Mouse (Mus musculus) spleen, embryonic (tissue): ENCODE measurements at regions not wholly inside any gene's neighbourhood (a gene's known extent, or its start where the extent isn't known, plus 50 kb on each side); places are given as distances from the start of the nearest gene placed in this dataset.

ENCODE experiments used
- CTCF ChIA-PET: fragments of 350-600 bp; sonication (Branson Sonifier 250); formaldehyde crosslinking; loops from one replicate; lab custom pipeline; 2022; lab: Charles Lee

- CTCF ChIA-PET, result no interaction called here
Measured at GRCm38 (mm10) chr11:57432299-57432698, 86.1 kb downstream of the Fam114a2 start.

- CTCF ChIA-PET, result no interaction called here
Measured at GRCm38 (mm10) chr11:57431886-57432285, 86.5 kb downstream of the Fam114a2 start.

GRCm38 (mm10) chr11:57426046-57426805, 92.2 kb downstream of the Fam114a2 start:
- CTCF ChIA-PET, result interaction anchor here (1.7 kb wide), 1 partner anchor 41 kb away, joined by 6 read pairs; no protein-coding TSS in a partner anchor

DNA sequence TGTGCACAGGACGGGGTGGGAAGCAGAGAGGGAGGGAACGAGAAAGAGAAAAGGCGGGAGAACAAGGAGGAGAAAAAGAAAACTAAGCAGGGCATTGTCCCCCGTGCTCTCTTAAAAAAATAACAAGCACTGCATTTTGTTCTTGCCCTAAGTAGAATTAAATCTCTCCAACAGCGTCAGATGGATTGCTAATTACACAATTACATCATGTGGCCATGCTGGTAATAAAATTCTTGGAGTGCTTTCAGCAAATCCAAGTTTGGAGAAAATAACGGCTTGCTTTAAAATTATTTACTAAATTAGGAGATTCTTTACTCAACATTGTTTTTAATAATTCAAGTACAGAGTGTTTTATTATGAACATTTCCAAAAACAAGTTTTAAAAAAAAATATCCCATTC, 99.0 kb downstream of the Fam114a2 start:
- CTCF ChIA-PET, result no interaction called here

- CTCF ChIA-PET, result no interaction called here
Measured at GRCm38 (mm10) chr11:57416011-57416410, 102.4 kb downstream of the Fam114a2 start.

GRCm38 (mm10) chr11:57415167-57415566, 103.2 kb downstream of the Fam114a2 start:
- CTCF ChIA-PET, result no interaction called here

DNA sequence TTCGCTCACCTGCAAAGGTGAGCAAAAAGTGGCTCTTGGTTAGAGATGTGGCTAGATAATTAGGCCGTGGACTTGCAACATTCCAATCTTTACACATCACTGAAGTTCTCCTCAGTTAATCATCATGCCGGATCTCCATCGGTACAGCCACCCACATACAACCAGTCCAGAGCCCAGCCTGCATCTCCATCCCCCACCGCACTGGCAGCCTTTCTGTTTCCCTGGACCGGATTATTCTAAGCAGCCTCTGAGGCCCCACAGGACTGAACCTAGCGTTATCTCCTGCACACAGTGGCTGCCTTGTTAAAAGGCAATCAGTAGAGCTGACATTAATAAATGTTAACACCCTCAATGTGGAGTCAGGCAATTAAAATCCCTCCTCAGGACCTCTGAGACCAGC, 103.7 kb downstream of the Fam114a2 start:
- CTCF ChIA-PET, result no interaction called here

GRCm38 (mm10) chr11:57413271-57413670, 105.1 kb downstream of the Fam114a2 start:
- CTCF ChIA-PET, result no interaction called here

DNA sequence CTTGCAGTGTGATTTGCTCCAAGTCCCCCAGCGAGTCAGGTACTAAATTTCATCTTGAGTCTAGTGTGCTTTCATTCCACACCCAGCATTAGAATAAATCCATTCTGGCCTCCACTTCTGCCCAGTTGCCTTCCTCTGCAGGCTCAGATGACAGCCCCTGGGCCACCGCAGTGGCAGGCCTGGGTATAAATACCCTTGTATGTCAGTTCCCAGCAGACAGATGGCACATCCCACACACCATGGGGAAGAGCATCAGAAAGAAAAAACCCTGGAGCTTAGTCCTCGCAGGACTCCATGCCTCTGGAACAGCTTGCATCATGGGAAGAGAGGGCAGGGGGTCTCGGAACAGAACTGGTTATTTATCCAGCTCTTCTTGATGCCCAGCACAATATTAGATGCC, 105.7 kb downstream of the Fam114a2 start:
- CTCF ChIA-PET, result no interaction called here

DNA sequence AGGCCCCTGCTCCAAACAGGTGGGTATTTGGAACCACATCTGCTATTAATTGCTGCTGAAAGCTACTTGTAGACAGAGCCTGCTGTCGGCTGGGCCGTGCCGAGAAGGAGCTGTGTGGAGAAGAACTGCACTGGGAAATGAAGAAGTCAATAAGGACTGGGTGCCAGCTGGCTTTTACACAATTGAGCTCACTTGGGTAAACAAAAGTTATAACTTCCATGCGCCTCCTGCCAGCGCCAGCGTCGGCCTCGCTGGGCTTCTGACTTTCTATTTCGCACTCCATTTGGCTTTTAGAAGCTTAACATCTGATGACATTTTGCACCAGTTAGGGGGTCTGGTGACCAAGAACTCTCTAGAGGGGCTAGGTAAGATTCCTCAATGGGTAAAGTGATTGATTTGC, 114.2 kb downstream of the Fam114a2 start:
- CTCF ChIA-PET, result no interaction called here

DNA sequence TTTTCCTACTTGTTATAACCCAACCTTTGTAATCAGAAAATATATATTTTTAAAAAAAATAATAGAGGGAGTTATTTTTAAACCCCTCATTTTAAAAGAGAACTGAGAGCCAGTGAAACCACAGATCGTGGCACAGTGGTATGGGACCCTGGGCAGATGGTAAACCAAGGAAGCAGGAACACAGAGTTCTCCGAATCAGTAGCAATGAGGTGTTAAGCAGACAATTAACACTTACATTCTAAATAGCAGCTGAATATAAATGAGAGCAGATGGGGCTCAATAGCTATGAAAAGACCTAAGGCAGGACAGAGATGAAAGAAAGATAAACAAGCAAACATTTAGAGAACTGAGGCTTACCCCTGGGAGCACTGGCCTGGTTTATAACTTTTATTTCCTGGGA, 116.8 kb downstream of the Fam114a2 start:
- CTCF ChIA-PET, result no interaction called here

DNA sequence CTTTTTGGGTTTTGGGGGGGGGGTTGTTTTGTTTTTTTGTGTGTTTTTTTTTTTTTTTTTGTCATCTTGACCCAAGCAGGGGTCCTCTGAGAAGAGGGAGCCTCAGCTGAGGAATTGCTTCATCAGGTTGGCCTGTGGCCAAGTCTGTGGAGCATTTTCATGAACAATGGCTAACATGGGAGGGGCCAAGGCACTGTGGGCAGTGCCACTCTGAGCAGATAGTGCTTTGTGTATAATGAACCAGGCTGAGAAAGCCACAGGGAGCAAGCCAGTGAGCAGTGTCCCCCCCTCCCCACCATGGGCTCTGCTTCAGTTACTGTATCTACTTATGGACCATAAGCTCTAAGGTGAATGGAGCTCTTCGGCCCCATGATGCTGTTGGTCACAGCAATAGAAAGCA, 119.1 kb downstream of the Fam114a2 start:
- CTCF ChIA-PET, result no interaction called here

DNA sequence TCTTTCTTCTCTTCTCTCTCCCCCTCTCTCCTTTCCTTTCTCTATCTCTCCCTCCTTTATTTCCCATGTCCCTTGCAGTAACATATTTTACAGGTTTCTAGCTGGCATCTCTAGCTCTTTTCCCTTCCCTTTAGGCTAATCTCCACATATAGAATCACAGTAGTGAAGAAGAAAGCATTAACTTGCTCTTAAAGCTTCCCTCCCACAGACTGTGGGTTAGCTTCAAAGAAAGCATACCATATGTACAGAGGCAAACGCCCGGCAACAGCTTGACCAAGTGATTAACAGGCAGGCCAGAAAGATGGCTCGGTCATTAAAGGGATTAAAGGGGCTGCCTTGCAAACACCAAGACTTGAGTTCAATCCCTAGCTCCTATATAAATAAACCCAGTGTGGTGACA, 122.0 kb downstream of the Fam114a2 start:
- CTCF ChIA-PET, result no interaction called here

GRCm38 (mm10) chr11:57390826-57391225, 127.6 kb downstream of the Fam114a2 start:
- CTCF ChIA-PET, result no interaction called here
